Mouse (Mus musculus) bone marrow, adult 2 months (tissue): ENCODE measurements around the gene Gan.

Experiments used
- CTCF ChIP-seq: fragments of 200-500 bp; IDR thresholded peaks from 2 replicates; pipeline ENCODE4 v1.5.1; 2011; ENCODE audit warnings: low read length, control low read depth; ENCODE audit not compliant: control insufficient read depth, insufficient read depth
- POLR2A ChIP-seq: fragments of 200-500 bp; IDR thresholded peaks from 2 replicates; pipeline ENCODE4 v1.6.1; 2011; ENCODE audit warnings: low read depth, mild to moderate bottlenecking, control low read depth, low read length, borderline replicate concordance; ENCODE audit not compliant: control insufficient read depth

GRCm38 (mm10) chr8:117172904-117173303 lies 15.0 kb downstream of the Gan start:
- no peak for TF ChIP-seq CTCF
- no peak for TF ChIP-seq POLR2A
